Mouse (Mus musculus) stomach, postnatal 0 days (tissue): ENCODE results near the gene Pus7l.

Source experiments
- CTCF ChIP-seq: IDR thresholded peaks from 2 replicates; pipeline ENCODE4 v1.5.1; 2016; ENCODE audit warnings: antibody characterized with exemption, low read depth, mild to moderate bottlenecking, moderate library complexity
- EP300 ChIP-seq: optimal IDR thresholded peaks from 2 replicates; pipeline ENCODE3; 2016; ENCODE audit warnings: antibody characterized with exemption

- TF ChIP-seq CTCF: no peak
- no peak for TF ChIP-seq EP300
These were observed 29.4 kb upstream of the Pus7l start for GRCm38 (mm10) chr15:94572746-94573145.
